Mouse (Mus musculus) thymus, postnatal 14 days (tissue): ENCODE measurements around the gene Adra2b.

Source experiments
- DNase-seq: peaks from one replicate; pipeline ENCODE4 v3.0.0; 2021

Adra2b gene

DNA sequence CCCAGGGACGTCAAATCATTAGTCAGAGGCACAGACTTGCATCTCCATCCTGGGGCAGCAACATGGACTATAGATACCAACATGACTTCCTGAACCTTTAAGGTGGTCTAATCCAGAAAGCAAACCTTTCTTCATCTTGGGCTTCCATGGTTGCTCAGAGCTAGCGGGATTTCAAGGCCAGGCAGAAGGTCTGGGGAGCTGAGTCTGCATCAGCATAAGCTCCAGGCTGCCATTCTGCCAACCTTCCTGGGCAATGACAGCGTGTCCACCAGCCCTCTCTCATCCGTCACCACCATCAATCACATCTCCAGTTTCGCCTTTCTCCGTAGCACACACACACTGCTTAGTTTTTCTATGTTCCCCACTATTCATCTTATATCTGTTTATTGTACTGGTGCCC is 23.7 kb upstream of the Adra2b start:
- no peak for DNase-seq

DNA sequence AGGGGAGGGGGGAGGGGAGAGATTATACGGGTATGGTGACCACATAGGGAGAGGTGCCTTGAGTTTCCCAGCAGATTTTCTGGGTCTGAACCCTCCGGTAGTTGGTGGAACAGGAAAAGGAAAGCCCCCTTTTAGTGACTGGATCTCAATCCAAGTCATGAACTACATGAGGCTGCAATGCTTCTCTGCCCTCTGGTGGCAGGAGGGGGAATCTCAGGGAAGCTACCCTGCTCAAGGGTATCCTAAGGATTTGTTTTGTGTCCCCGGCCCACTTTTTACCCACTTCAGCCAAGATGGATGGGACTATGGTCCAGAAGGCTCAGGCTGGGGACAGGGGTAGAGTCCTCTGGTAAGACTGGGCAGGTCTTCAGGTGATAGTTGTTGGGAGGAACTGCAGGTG is 21.8 kb upstream of the Adra2b start:
- peak; percentile 88 for DNase-seq

DNA sequence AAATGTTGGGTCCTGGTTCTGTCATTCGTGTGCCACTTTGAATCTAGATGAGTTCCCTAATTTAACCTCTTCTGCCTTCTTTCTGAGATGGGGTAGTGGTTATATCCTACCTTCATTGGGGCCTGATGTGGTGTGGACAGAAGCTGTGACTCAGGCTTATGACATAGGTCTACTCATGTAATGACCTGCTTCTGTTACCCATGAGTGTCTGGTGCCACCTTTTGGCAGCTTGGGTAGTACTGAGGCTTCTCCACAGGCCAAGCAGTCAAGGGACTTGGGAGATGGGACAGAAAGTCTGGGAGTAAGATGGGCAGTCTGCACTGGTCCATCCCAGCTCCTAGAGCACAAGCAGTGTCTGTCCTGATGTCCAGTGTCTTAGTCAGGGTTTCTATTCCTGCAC is 16.7 kb upstream of the Adra2b start:
- DNase-seq, result peak; percentile 53

DNA sequence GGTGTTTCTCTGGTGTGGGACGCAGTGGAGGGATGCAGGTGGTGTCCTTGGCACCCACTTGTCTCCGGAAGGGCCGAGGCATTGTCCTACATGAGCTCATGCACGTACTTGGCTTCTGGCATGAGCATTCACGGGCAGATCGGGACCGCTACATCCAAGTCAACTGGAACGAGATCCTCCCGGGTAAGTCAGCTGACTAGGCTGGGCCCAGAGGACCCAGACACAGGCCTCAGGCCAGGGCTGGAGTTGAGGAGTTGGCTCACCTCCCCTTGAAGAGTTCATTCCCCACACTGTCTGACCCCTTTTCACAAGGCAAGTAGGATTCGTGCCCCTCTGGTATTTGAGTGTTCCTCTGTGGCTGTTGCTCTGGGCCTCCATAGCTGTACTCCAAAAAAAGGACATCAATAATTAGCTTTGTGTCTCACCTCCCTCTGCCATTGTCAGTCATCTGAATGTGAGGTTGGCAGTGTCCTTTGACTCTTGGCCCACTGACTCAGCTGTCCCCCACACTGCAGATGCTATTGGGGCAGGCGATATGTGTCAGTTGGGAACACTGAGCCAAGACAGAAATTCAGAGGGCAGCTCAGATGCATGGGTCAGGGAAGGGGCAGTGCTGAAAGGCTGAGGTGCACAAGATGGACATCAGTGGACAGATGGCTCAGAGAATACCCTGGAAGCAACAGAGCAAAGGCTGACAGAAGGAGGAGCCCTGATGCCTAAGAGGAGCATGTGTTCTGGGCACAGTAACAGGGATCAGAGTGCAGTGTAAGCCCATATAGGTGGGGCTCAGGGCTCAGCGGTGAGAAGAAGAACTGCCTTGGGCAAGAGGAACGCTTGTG is 15.6 kb upstream of the Adra2b start:
- no peak for DNase-seq

DNA sequence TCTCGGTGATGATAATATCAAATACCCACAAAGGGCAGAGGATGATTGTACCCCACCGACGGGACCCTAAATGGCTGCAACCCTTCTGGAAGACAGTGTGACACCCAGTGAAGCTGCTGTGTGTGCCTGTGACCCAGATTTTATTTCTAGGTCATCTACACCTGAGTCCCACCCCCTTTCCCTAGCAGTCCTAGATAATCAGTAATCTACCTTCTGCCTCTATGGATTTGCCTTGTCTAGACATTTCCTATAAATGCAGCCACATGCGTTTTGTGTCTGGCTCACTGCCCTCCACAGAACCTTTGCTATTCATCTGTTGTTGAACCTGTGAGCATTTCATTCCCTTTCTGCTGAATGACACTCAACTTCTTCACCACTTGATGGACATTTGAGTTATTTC is 9.1 kb upstream of the Adra2b start:
- no peak for DNase-seq

- DNase-seq, result no peak
These were observed 259 bp downstream of the Adra2b start for GRCm38 (mm10) chr2:127363282-127363652.

GRCm38 (mm10) chr2:127363696-127364095 is 688 bp downstream of the Adra2b start:
- no peak for DNase-seq

- no peak for DNase-seq
These were observed 1.4 kb downstream of the Adra2b start for GRCm38 (mm10) chr2:127364452-127364851.

- no peak for DNase-seq
These were observed 4.3 kb downstream of the Adra2b start for GRCm38 (mm10) chr2:127367126-127367820.

DNA sequence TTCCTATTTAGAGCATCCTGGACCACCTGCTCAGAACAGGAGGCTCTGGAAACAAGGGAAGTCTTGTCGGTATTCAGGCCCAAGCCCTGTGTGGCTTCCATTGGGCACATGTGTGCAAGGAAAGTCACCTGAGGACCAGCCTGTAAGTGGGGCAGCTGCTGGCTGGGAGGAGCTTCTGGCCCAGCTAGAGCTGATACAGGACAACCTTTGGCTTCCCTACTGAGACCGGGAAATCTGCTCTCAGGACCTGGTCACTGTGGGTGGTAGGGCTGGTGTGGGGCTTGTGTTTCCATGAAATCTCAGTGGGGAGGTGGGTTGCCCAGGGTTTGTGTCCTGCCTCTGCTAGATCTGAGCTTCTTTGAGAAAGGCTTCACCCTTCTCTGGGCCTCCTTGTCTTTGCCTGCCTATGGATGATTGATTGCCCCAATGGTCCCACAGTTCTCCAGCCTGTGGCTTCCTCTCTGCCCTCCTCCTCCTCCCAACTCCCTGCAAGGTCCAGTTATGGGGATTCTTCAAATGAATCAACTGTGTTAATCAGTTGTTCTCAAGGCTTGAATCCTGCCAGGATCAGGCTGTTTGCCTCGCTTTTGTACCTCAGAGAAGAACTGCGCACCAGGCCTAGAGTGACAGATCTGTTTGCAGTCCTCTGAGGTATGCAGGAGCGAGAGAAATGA is 6.8 kb downstream of the Adra2b start:
- no peak for DNase-seq

DNA sequence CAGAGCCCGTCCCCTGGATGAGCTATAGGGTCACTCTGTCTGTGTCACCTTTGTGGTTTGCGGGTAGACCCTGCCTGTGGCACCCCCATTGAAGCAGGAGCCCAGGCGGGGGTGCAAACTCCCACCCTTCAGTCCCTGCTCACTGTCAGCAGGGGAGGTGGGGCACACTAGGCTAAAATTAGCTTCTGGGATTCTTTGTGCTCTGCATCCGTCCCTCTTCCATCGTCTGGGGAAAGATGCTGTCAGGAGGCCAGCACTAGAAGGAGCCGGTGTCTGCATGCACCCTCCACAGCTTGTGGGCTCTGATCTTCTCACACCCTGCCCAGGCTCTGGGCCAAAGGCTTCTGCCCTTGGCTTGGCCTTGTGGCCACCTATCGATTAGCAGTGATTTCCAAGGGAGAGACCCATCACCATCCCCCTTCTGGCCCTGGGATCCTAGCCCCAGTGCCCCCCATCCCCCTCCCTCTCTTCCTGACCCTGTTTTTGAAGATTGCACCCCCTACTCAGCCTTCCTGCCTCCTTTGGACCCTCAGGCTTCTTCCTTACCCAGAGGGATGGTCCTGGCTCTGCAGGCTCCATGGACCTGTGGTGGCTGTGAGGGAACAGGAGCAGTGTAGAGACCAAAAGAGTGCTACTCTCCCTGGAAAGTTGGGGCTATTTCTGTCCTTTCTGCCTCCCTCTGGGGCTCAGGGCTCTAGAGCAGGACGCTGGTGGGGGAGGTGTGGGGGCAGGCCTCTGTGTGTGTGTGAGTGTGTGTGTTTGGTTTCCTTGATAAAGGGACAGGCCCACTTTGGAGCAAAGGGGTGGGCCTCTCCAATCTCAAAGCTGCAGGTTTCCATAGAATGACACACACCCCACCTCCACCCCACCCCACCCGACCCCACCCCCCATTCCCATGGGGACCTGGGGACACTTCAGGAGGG is 7.8 kb downstream of the Adra2b start:
- DNase-seq, result no peak

DNA sequence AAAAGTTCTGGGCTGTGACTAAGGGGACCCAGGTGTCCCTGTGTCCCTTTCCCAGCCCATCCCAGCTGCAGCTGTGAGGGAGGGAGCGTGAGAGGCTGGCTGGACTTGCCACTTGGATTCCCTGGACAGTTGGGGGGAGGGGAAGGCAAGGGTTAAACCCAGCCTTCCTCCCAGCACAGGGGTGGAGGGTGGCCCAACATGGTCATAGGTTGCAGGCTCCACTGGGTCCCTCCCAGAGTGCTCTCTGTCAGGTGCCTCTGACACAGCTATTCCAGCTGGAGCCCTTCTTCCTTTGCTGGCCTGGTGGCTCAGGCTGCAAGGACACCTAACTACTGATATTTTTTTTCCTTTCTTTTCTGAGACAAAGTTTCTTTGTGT is 8.5 kb downstream of the Adra2b start:
- no peak for DNase-seq

- DNase-seq, result no peak
These were observed 9.1 kb downstream of the Adra2b start for GRCm38 (mm10) chr2:127372082-127372481.

DNA sequence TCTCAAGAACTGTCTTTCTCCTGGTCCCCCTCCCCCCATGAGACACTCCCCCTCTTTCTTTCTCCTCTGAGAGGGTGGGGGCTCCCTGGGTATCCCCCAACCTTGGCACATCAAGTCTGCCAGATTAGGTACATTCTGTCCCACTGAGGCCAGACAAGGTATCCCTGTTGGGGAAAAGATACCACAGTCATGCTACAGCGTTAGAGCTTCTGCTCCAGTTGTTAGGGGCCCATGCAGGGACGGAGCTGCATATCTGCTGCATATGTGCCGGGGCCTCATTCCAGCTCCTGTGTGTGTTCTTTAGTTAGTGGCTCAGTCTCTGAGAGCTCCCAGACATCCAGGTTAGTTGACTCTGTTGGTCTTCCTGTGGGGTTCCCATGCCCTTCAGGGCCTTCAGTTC is 11.1 kb downstream of the Adra2b start:
- DNase-seq, result no peak

DNA sequence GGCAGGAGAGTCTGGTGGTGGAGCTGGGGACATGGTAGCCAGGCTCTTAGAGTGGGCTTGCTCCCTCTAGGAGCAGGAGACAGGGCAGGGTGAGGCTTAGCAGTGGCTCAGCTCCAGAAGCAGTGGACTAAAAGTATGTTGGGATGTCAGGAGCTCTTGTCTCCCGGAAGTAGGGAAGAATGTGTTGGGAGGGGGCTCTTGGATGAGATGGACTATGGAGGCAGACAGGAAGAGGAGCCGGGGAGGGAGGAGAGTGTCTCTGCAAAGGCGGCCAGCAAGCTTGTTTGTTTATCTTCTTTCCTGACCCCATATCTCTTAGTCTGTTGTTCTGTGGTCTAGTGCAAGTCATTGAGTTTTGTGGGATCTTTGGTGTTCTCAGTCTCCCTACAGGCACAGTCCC is 12.1 kb downstream of the Adra2b start:
- DNase-seq, result no peak

GRCm38 (mm10) chr2:127375759-127376341 is 12.8 kb downstream of the Adra2b start:
- peak; percentile 64 for DNase-seq

GRCm38 (mm10) chr2:127376423-127377051 is 13.5 kb downstream of the Adra2b start:
- no peak for DNase-seq

- DNase-seq, result no peak
These were observed 15.1 kb downstream of the Adra2b start for GRCm38 (mm10) chr2:127377942-127378610.

GRCm38 (mm10) chr2:127378611-127378990 is 15.6 kb downstream of the Adra2b start:
- DNase-seq, result no peak

DNA sequence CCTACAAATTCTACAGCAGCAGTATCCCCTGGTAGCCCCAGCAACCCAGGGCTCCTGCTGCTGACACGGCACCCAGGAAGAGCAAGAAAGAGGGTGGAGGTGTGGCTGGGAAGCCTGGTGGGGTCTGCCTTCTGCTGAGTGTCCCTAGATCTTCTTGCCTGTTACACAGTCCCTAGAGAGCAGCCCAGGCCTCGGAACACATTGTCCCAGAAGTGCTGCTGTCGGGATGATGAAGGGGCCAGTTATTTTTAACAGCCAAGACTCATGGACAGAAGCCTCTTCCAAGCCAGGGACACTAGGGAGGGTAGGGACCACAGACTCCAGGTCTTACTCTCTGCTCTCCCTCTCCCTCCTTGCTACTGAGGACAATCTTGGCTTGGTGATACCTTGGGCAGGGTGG is 16.2 kb downstream of the Adra2b start:
- no peak for DNase-seq

DNA sequence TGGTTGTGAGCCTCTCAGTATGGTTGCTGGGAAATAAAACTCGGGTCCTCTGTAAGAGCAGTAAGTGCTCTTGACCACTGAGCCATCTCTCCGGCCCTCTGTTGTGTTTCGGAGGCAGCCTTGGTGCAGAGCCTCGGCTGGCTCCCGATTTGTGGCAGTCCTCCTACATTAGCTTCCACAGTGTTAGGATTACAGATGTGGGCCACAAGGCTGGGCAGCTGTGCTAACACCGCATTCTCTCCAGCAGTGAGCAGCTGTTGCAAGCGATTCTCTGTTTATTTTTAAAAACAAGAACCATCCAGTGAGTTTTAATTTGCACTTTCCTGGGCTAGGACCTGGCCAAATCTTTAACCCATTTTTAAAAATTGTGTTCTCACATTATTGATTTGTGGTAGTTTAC is 20.9 kb downstream of the Adra2b start:
- DNase-seq, result no peak
